Comparison of ENCODE assay signal across 8 mouse cellular contexts in genomic region chr14:79390265-79390926, GRCm38 (mm10). TPM values are rescaled to one million over a fixed set of nuclear protein-coding genes. Genes with fewer than 3 reads are reported as not detected.
DNase-seq lines count a peak whose midpoint lies in the region; ATAC-seq and TF ChIP-seq lines count a peak whose summit lies in the region.

Gene Naa16 (minus strand): TSS chr14:79390778.

- peaks cover 8% of the 10 kb centered on the region; the same call in 1 of the 2 replicates for H3K36me3 ChIP-seq in heart, embryonic 15.5 days
- peaks cover 8% of the 10 kb centered on the region for H3K36me3 ChIP-seq in liver, embryonic 14.5 days (replicated peaks; ENCODE audit: control insufficient read depth, insufficient read depth, low read depth)
- H3K36me3 ChIP-seq in neural tube, embryonic 11.5 days (ENCODE audit: control insufficient read depth, insufficient read depth, low read length): 0 out of 2 replicates have a peak, but pooled peaks cover 2% of the 10 kb centered on the region
- H3K36me3 ChIP-seq in stomach, postnatal 0 days (ENCODE audit: control insufficient read depth, insufficient read depth, low read length): no peaks in the 10 kb centered on the region

- TF ChIP-seq EP300 in liver, embryonic 14.5 days (IDR thresholded peaks at IDR 0.05; ENCODE audit: low read depth): no peak
- TF ChIP-seq EP300 in stomach, postnatal 0 days (optimal IDR thresholded peaks at IDR 0.05): no peak

- H3K27me3 ChIP-seq in heart, embryonic 15.5 days: no peaks in the 10 kb centered on the region
- H3K27me3 ChIP-seq in liver, embryonic 14.5 days (ENCODE audit: control insufficient read depth, insufficient read depth, low read length): no peaks in the 10 kb centered on the region
- no peaks in the 10 kb centered on the region for H3K27me3 ChIP-seq in neural tube, embryonic 11.5 days (ENCODE audit: control insufficient read depth, insufficient read depth, low read length)
- H3K27me3 ChIP-seq in stomach, postnatal 0 days (ENCODE audit: control insufficient read depth, insufficient read depth, low read length): no peaks in the 10 kb centered on the region

- peak; percentile 70 for TF ChIP-seq CTCF in liver, embryonic 14.5 days (IDR thresholded peaks at IDR 0.05; ENCODE audit: low read depth)
- TF ChIP-seq CTCF in stomach, postnatal 0 days (IDR thresholded peaks at IDR 0.05; ENCODE audit: low read depth): peak; percentile 75

- peak within 1 kb of the TSS; percentile 94 for H3K9ac ChIP-seq in heart, embryonic 15.5 days
- peak within 1 kb of the TSS; percentile 82 for H3K9ac ChIP-seq in liver, embryonic 14.5 days (replicated peaks)
- H3K9ac ChIP-seq in neural tube, embryonic 11.5 days (ENCODE audit: low read length): peak within 1 kb of the TSS; percentile 89
- H3K9ac ChIP-seq in stomach, postnatal 0 days (ENCODE audit: low read length): peak within 1 kb of the TSS; percentile 82

- peak; percentile 96 for ATAC-seq in heart, embryonic 15.5 days (replicated peaks; ENCODE audit: insufficient number of reproducible peaks, insufficient read depth, low FRiP score, low read depth)
- ATAC-seq in liver, embryonic 14.5 days (ENCODE audit: insufficient read depth): peak; percentile 93
- ATAC-seq in neural tube, embryonic 11.5 days (ENCODE audit: insufficient read depth, low FRiP score, low TSS enrichment): peak; percentile 95
- peak; percentile 94 for ATAC-seq in stomach, postnatal 0 days (ENCODE audit: low FRiP score, low TSS enrichment)

- H3K4me2 ChIP-seq in heart, embryonic 15.5 days: peak within 1 kb of the TSS; percentile 73
- H3K4me2 ChIP-seq in liver, embryonic 14.5 days (ENCODE audit: low read depth): peak within 1 kb of the TSS; percentile 94
- peak within 1 kb of the TSS; percentile 86 for H3K4me2 ChIP-seq in neural tube, embryonic 11.5 days (ENCODE audit: low read depth)
- H3K4me2 ChIP-seq in stomach, postnatal 0 days (replicated peaks; ENCODE audit: low read depth): peak within 1 kb of the TSS; percentile 76

- H3K27ac ChIP-seq in brown adipose tissue, adult 24 weeks (replicated peaks; ENCODE audit: low read depth, low read length): peak within 1 kb of the TSS; percentile 99
- peak within 1 kb of the TSS; percentile 99 for H3K27ac ChIP-seq in heart, embryonic 15.5 days
- peak within 1 kb of the TSS; percentile 91 for H3K27ac ChIP-seq in liver, embryonic 14.5 days
- peak within 1 kb of the TSS; percentile 96 for H3K27ac ChIP-seq in neural tube, embryonic 11.5 days (ENCODE audit: low read depth, low read length)
- peak within 1 kb of the TSS; percentile 94 for H3K27ac ChIP-seq in stomach, postnatal 0 days (replicated peaks)

- under 1% methylated on average over 71 of the region's 71 CpGs for WGBS in heart, embryonic 15.5 days
- WGBS in liver, embryonic 14.5 days (ENCODE audit: insufficient replicate concordance): under 1% methylated on average over 71 of the region's 71 CpGs
- WGBS in neural tube, embryonic 11.5 days: under 1% methylated on average over 64 of the region's 71 CpGs
- under 1% methylated on average over 65 of the region's 71 CpGs for WGBS in stomach, postnatal 0 days

- H3K9me3 ChIP-seq in heart, embryonic 15.5 days (replicated peaks): no peaks in the 10 kb centered on the region
- H3K9me3 ChIP-seq in liver, embryonic 14.5 days (ENCODE audit: control insufficient read depth, low read length): no peaks in the 10 kb centered on the region
- H3K9me3 ChIP-seq in neural tube, embryonic 11.5 days (ENCODE audit: control insufficient read depth, low read length): no peaks in the 10 kb centered on the region
- no peaks in the 10 kb centered on the region for H3K9me3 ChIP-seq in stomach, postnatal 0 days (ENCODE audit: control insufficient read depth, low read length)

- H3K4me3 ChIP-seq in brown adipose tissue, adult 24 weeks (ENCODE audit: insufficient read depth, low read depth, low read length): peak within 1 kb of the TSS; percentile 99
- H3K4me3 ChIP-seq in heart, embryonic 15.5 days: peak within 1 kb of the TSS; percentile 90
- H3K4me3 ChIP-seq in liver, embryonic 14.5 days (ENCODE audit: insufficient read depth in 1 of 2, low read depth in 2 of 2, low read length in 2 of 2): peak within 1 kb of the TSS; percentile 74 to 75
- H3K4me3 ChIP-seq in neural tube, embryonic 11.5 days (ENCODE audit: low read depth, low read length): peak within 1 kb of the TSS; percentile 73
- peak within 1 kb of the TSS; percentile 85 for H3K4me3 ChIP-seq in stomach, postnatal 0 days (ENCODE audit: low read depth, low read length)

- DNase-seq in CD4-positive, CD25-positive, alpha-beta regulatory T cell, adult 2 months (ENCODE audit: low read depth, low spot score): peak; percentile 97
- peak; percentile 74 for DNase-seq in fibroblast of lung, adult 2 months (ENCODE audit: low read depth)
- peak; percentile 96 for DNase-seq in kidney, postnatal 25 days
- DNase-seq in liver, embryonic 14.5 days (ENCODE audit: low read depth in 3 of 3, low spot score in 3 of 3): peak; percentile 89 to 90 (median 89)
- peak; percentile 99 for DNase-seq in neural tube, embryonic 11.5 days (ENCODE audit: low spot score)
- DNase-seq in stomach, postnatal 0 days (ENCODE audit: low spot score): peak; percentile 96

- no peaks in the 10 kb centered on the region; the same call in 1 of the 2 replicates for H3K4me1 ChIP-seq in brown adipose tissue, adult 24 weeks (ENCODE audit: control insufficient read depth, insufficient read depth, insufficient read length, low read length)
- H3K4me1 ChIP-seq in heart, embryonic 15.5 days (replicated peaks): peaks cover 7% of the 10 kb centered on the region
- H3K4me1 ChIP-seq in liver, embryonic 14.5 days (replicated peaks; ENCODE audit: control insufficient read depth in 2 of 2, insufficient read depth in 2 of 2, low read length in 1 of 2): peaks cover 13 to 16% of the 10 kb centered on the region in 2 experiments
- H3K4me1 ChIP-seq in neural tube, embryonic 11.5 days (ENCODE audit: control insufficient read depth, insufficient read depth, low read length): no peaks in the 10 kb centered on the region
- H3K4me1 ChIP-seq in stomach, postnatal 0 days (replicated peaks; ENCODE audit: control insufficient read depth, insufficient read depth): no peaks in the 10 kb centered on the region

RNA-seq across cellular contexts. Expression of gene Naa16, which starts in this region (rescaled TPM):
- 10.9 and 12.1 TPM in 2 replicates for polyA plus RNA-seq in brown adipose tissue, adult 24 weeks (2012; ENCODE audit: insufficient read depth, insufficient read length, missing spikeins)
- polyA plus RNA-seq in heart, embryonic 15.5 days (2015; fragmentation: Nextera tagmentation; extraction: Ambion mirVana): 19.1 and 19.3 TPM in 2 replicates
- polyA plus RNA-seq in liver, embryonic 14.5 days (2012; rRNA removed): 4.6 and 9.1 TPM in 2 replicates
- 24.2 and 26.7 TPM in 2 replicates for polyA plus RNA-seq in liver, embryonic 14.5 days (2014; fragmentation: Nextera tagmentation; extraction: Ambion mirVana)
- polyA plus RNA-seq in neural tube, embryonic 11.5 days (2014; fragmentation: Nextera tagmentation; extraction: Ambion mirVana): 35.5 and 38.8 TPM in 2 replicates
- 15.0 and 16.0 TPM in 2 replicates for polyA plus RNA-seq in stomach, postnatal 0 days (2015; fragmentation: Nextera tagmentation; extraction: Ambion mirVana)

Comparison
In these comparisons a context has a peak if more than half of its experiments do, and no peak if none do; other contexts are left out.
1. Peak in every context shown above with its lines: DNase-seq, ATAC-seq, H3K4me3 ChIP-seq and H3K27ac ChIP-seq.